Mouse (Mus musculus) forebrain, embryonic 10.5 days (tissue): ENCODE results near the gene Ipo11. TPM values are rescaled to one million over a fixed set of nuclear protein-coding genes. Genes with fewer than 3 reads are reported as not detected.

ENCODE experiments used
- DNase-seq: peaks from one replicate; pipeline ENCODE4 v3.0.0-alpha.2; 2017; ENCODE audit warnings: low spot score; ENCODE audit errors: extremely low spot score
- H3K27ac ChIP-seq: fragments of 300-500 bp; sonication (generic); 2 replicates; pipeline ENCODE4 v1.5.1; 2016; ENCODE audit warnings: mild to moderate bottlenecking
- H3K27me3 ChIP-seq: fragments of 300-500 bp; sonication (generic); 2 replicates; pipeline ENCODE4 v1.6.1; 2016; ENCODE audit warnings: mild to moderate bottlenecking; ENCODE audit not compliant: poor library complexity, severe bottlenecking
- H3K36me3 ChIP-seq: fragments of 300-500 bp; sonication (generic); replicated peaks from 2 replicates; pipeline ENCODE4 v1.6.1; 2016; ENCODE audit warnings: mild to moderate bottlenecking, moderate library complexity
- H3K4me1 ChIP-seq: fragments of 300-500 bp; sonication (generic); 2 replicates; pipeline ENCODE4 v1.6.1; 2016
- H3K4me3 ChIP-seq: fragments of 300-500 bp; sonication (generic); 2 replicates; pipeline ENCODE4 v1.5.1; 2016; ENCODE audit warnings: mild to moderate bottlenecking, moderate library complexity
- H3K9me3 ChIP-seq: fragments of 300-500 bp; sonication (generic); 2 replicates; pipeline ENCODE4 v1.6.1; 2016; ENCODE audit warnings: mild to moderate bottlenecking, moderate library complexity
- WGBS: fragments of 180-500 bp; shearing (Covaris S2); methylation state at CpG from one replicate; pipeline ENCODE4 v1.1.7; 2016; 5-methylcytosine and 5-hydroxymethylcytosine counted together
- polyA plus RNA-seq: library from polyadenylated mRNA; unstranded; fragments of >200 nt; fragmentation: Nextera tagmentation; extraction: Ambion mirVana; gene quantifications from 2 replicates; pipeline ENCODE4 v1.2.1, GENCODE M21; 2016

The Ipo11 gene
- polyA plus RNA-seq, 1 experiment from 2014 or later, result 108 TPM

DNA sequence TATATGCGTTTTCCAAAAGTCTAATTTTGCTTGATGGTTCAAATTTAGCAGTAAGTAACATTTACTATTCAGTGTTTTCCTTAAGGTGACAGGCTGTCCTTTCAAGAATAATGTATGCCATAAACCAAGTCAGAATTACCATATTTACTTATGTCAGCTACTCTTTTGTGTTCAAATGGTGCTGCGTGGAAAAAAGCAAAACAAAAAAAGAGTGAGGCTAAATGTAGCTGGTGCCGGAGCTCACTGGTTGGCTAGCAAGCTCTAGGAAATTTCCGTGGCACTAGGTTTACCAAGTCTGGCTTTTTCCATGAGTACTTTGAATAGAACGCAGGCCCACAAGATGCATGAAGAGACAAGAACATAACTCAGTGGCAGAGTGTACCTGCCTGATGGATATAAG lies 131.6 kb downstream of the Ipo11 start:
- Histone ChIP-seq H3K36me3 (peaks cover 56% of the 10 kb centered on the region), H3K27ac (no peak overlapping the region), H3K4me3 (no peak overlapping the region), H3K4me1 (no peaks in the 10 kb centered on the region), H3K9me3 (no peaks in the 10 kb centered on the region), H3K27me3 (no peaks in the 10 kb centered on the region)
- no peak for DNase-seq
- 94% methylated on average over 5 of the region's 5 CpGs for WGBS

DNA sequence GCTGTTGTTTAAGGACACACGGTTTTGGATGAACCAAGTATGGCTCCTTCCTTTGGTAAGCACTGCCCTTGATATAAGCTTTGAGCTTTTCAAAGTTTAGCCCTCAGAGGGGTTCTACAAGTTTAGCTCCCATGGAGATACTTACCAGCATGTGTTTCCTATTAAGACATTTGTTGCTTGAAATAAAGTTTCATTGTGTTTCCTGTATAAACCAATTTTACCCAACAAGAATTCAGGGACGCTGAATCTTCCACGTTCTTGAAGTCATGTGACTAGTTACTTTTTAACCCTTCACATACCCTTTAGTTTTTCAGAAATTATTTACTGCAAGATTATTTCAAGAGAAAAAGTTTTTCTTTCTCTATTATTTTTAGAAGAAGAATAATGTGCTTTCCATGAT lies 138.7 kb downstream of the Ipo11 start:
- H3K27ac ChIP-seq, result no peak overlapping the region
- 68% methylated on average over 3 of the region's 3 CpGs for WGBS
- DNase-seq, result no peak
- no peaks in the 10 kb centered on the region for H3K27me3 ChIP-seq
- H3K36me3 ChIP-seq, result peaks cover 54% of the 10 kb centered on the region
- H3K4me1 ChIP-seq, result no peaks in the 10 kb centered on the region
- no peaks in the 10 kb centered on the region for H3K9me3 ChIP-seq
- no peak overlapping the region for H3K4me3 ChIP-seq

DNA sequence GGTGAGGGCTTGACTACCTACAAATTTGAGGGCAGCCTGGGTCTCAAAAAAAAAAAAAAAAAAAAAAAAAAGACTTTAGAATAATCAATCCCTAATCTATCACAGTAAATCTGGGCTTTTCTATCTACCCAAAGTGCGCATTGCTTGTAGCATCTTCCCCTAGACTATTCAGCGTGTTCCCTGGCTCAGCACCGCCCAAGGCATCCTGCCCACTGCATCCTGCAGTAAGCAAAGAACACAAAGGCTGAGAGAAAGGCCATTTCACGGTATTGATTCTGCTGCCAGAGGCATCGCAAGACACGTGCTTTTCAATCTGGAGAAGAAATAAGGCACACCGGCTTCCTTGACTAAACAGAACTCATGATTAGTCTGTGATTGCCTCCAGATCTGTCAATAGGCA lies 147.9 kb downstream of the Ipo11 start:
- no peaks in the 10 kb centered on the region for H3K27me3 ChIP-seq
- H3K4me3 ChIP-seq, result no peak overlapping the region
- no peak overlapping the region for H3K27ac ChIP-seq
- WGBS, result 86% methylated on average over 7 of the region's 7 CpGs
- no peaks in the 10 kb centered on the region for H3K4me1 ChIP-seq
- peaks cover 8% of the 10 kb centered on the region; the same call in 1 of the 2 replicates for H3K9me3 ChIP-seq
- H3K36me3 ChIP-seq, result peaks cover 44% of the 10 kb centered on the region
- DNase-seq, result no peak

DNA sequence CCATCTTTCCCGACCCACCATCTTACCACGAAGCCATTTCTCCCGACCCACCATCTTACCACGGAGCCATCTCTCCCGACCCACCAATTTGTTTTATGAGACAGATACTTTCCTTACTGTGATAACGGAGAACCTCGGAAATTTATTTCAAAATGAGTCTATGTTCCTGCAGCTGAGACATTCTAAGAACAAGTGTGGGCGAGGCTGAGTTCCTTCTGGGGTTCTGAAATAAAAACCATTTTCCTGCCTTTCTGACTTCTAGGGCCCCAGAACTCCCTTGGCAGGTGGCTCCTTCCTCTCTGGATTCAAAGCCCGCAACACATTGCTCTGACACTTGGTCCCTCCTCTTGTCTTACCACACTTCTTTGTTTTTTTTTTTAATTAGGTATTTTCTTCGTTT lies 168.0 kb downstream of the Ipo11 start:
- H3K36me3 ChIP-seq, result no peaks in the 10 kb centered on the region
- H3K4me1 ChIP-seq, result no peaks in the 10 kb centered on the region
- no peaks in the 10 kb centered on the region for H3K27me3 ChIP-seq
- no peaks in the 10 kb centered on the region for H3K9me3 ChIP-seq
- no peak overlapping the region for H3K27ac ChIP-seq
- WGBS, result 92% methylated on average over 10 of the region's 10 CpGs
- no peak for DNase-seq
- no peak overlapping the region for H3K4me3 ChIP-seq

DNA sequence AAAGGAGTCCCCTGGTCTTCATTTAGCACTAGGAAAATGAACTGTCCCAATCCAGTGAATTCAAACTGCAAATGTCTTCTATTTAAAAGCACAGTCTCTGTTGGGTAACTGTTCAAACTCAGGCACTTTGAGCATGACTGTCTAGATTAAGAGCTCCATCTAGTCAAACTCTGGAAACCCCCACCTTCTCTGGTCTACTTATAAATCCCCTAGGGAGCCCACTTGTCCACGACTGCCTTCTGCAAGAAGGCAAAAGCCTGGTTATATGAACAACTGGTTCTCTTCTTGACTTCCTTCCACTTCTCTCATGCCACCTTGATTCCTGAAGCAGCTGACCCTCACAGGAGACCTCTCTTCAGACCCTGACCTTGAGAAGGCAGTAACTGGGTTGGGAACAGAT lies 174.1 kb downstream of the Ipo11 start:
- no peak for DNase-seq
- H3K4me3 ChIP-seq, result no peak overlapping the region
- no peaks in the 10 kb centered on the region for H3K36me3 ChIP-seq
- H3K27me3 ChIP-seq, result no peaks in the 10 kb centered on the region
- H3K9me3 ChIP-seq, result no peaks in the 10 kb centered on the region
- no peak overlapping the region for H3K27ac ChIP-seq
- 71% methylated on average over 1 of the region's 1 CpGs for WGBS
- H3K4me1 ChIP-seq, result no peaks in the 10 kb centered on the region

DNA sequence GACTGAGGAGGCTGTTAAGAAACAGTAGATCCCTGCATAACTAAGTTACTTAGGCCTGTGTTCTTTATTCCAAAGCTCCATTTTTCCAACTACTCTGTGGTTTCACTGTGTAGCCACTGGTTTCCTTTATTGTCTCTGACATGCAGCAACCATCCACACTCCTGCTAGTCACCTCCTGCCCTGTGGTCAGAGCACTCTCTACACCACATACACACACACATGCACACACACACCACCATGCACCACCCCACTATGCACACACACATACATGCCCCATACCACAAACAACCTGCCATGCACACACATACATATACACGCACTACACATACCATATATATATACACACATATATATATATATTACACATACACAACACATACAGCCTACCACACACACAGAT lies 175.1 kb downstream of the Ipo11 start:
- no peaks in the 10 kb centered on the region for H3K4me1 ChIP-seq
- H3K27ac ChIP-seq, result no peak overlapping the region
- no peak for DNase-seq
- H3K27me3 ChIP-seq, result no peaks in the 10 kb centered on the region
- H3K36me3 ChIP-seq, result no peaks in the 10 kb centered on the region
- H3K4me3 ChIP-seq, result no peak overlapping the region
- no peaks in the 10 kb centered on the region for H3K9me3 ChIP-seq
- 93% methylated on average over 1 of the region's 1 CpGs for WGBS

DNA sequence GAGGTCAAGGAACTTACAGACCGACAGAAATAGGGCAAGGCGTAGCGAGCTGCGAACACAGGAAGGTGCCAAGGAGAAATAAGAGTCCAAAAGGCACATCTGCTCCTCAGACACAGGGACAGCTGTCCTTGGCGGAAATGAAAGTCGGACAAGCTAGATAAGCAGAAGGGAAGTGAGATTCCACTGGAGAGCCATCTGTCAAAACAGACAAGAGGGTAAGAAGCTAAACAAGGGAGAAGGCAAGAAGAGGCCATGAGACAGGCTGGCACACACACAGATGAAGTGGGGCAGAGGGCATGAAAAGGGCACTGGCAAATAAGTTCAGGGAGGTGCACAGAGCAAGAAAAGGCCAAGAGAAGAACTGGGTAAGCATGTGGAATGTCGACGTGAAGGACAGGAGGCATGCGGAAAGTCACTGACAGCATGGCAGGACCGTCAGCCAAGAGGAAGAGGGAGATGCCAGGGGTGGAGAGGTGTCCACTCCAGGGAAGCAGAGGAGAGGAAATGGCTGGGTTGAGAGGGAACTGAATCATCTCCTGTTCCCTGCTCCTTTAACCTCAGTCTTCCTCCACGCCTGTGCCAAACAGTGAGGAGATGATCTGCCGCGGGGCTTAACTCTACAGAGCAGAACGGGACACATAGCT lies 176.4 kb downstream of the Ipo11 start:
- Histone ChIP-seq H3K4me3 (no peak overlapping the region), H3K9me3 (no peaks in the 10 kb centered on the region), H3K27me3 (no peaks in the 10 kb centered on the region), H3K4me1 (no peaks in the 10 kb centered on the region), H3K27ac (no peak overlapping the region), H3K36me3 (no peaks in the 10 kb centered on the region)
- no peak for DNase-seq
- 81% methylated on average over 14 of the region's 14 CpGs for WGBS

DNA sequence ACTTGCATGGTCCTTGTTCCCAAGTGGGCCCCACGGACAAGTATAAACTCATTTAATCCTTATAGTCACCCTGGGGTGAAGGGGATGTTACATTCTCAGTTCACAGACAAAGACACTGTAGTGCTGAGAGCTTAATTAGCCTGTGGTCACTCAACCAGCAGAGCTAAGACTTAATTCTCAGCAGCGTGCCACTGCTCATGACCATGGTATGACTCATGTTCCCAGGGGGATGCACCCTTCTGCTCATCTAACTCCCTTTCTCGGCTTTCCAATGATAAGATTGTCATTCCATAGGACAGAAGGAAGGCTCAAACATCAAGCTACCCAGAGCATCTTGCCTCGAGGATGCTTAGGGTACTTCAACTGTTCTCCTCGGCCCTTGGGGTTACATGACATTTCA lies 180.9 kb downstream of the Ipo11 start:
- no peak for DNase-seq
- no peaks in the 10 kb centered on the region for H3K9me3 ChIP-seq
- H3K27me3 ChIP-seq, result no peaks in the 10 kb centered on the region
- 63% methylated on average over 5 of the region's 5 CpGs for WGBS
- H3K36me3 ChIP-seq, result no peaks in the 10 kb centered on the region
- no peak overlapping the region for H3K4me3 ChIP-seq
- H3K27ac ChIP-seq, result no peak overlapping the region
- no peaks in the 10 kb centered on the region for H3K4me1 ChIP-seq

DNA sequence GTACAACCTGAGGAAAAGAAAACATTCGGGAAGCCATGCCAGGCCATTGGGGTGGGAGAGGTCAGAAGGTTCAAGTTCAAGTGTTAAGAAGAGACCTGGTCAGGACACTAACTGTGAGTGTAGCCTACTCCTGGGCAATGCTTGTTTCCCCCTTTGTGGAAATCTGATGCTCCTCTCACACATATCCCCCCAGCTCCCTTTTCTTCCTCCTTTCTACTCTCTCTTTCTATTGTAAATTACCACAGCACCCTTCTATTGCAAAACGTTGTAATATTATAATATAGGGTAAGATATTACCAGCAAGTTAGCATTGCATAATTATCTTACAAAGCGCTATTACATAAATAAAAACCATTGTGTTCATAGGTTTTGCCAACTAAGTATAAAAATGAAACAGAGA lies 182.5 kb downstream of the Ipo11 start:
- DNase-seq, result no peak
- Histone ChIP-seq H3K36me3 (no peaks in the 10 kb centered on the region), H3K27ac (no peak overlapping the region), H3K9me3 (no peaks in the 10 kb centered on the region), H3K4me1 (no peaks in the 10 kb centered on the region), H3K4me3 (no peak overlapping the region), H3K27me3 (no peaks in the 10 kb centered on the region)
- 84% methylated on average over 3 of the region's 3 CpGs for WGBS

DNA sequence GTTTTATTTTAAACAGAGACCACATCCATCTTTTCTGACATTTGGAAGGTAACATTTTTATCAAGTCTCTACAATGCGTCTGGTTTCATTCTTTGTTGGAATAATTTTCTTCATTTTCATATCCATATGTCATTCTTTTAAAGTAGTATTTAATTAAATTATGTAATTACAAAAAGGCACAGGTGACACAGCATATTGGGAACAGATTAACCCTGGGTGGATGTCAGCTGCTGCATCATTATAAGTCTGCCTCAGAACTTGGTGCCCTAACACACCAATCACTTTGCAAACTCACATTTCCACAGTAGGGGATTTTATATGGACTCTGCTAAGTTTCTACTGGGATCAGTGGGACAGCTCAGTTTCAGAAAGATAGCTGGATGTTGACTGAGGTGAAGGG lies 184.8 kb downstream of the Ipo11 start:
- Histone ChIP-seq H3K36me3 (no peaks in the 10 kb centered on the region), H3K27ac (no peak overlapping the region), H3K27me3 (no peaks in the 10 kb centered on the region), H3K4me1 (no peaks in the 10 kb centered on the region), H3K9me3 (no peaks in the 10 kb centered on the region), H3K4me3 (no peak overlapping the region)
- WGBS, result 94% methylated on average over 1 of the region's 1 CpGs
- no peak for DNase-seq

DNA sequence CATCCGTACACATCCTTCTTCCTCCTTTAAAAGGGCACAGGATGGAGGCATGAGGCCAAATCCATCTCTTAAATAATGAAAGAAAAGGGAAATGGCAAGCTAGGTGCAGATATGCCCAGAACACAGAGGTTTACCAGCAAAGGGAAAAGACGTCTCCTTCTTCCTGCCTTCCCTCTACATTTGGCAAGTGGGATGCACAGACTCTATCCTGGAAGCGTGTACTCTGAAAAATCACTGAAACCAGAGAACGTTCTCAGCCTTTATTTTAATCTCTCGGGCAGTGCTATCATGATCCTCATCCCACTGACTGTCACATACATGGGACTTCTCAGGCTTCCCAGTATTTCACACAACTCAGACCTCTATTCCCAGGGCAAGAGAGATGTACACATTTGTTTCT lies 189.9 kb downstream of the Ipo11 start:
- 88% methylated on average over 5 of the region's 5 CpGs for WGBS
- Histone ChIP-seq H3K4me1 (no peaks in the 10 kb centered on the region), H3K36me3 (no peaks in the 10 kb centered on the region), H3K27me3 (no peaks in the 10 kb centered on the region), H3K9me3 (no peaks in the 10 kb centered on the region), H3K4me3 (no peak overlapping the region), H3K27ac (no peak overlapping the region)
- no peak for DNase-seq

DNA sequence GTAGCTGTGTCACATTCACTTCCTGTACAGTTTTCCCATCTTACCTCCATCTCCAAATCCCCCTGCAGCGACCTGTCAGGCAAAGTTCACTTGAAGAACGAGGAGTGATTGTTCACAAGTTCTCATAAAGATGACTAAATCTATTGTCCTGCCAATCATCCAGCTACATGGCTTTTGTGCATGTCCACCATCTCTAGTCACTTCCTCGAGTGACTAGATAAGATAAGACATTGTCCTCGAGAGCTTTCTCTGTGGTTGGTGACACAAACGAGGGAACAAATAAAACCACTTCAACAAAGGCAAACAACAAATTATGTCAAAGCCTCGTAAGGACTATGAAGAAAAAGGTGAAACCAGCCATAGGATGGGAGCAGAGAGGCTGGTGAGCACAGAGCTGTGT lies 191.6 kb downstream of the Ipo11 start:
- H3K27me3 ChIP-seq, result no peaks in the 10 kb centered on the region
- no peak overlapping the region for H3K27ac ChIP-seq
- H3K9me3 ChIP-seq, result no peaks in the 10 kb centered on the region
- DNase-seq, result no peak
- H3K4me3 ChIP-seq, result no peak overlapping the region
- no peaks in the 10 kb centered on the region for H3K4me1 ChIP-seq
- no peaks in the 10 kb centered on the region for H3K36me3 ChIP-seq
- whole genome bisulfite sequencing, result 71% methylated on average over 6 of the region's 6 CpGs
